Mouse (Mus musculus): Measurements from ENCODE around the gene Trove2. TPM values are rescaled to one million over a fixed set of nuclear protein-coding genes. Genes with fewer than 3 reads are reported as not detected.
A peak's percentile ranks its signal among the peaks of the same experiment; 100 is the strongest.
"Not testable (repeated sequence)": the region's sequence is repeated elsewhere in the genome, so short reads cannot be mapped to it uniquely, and the experiment has no call there.

Gene Trove2
- polyA plus RNA-seq, 1 experiment from 2014 or later = 7.7 TPM

DNA sequence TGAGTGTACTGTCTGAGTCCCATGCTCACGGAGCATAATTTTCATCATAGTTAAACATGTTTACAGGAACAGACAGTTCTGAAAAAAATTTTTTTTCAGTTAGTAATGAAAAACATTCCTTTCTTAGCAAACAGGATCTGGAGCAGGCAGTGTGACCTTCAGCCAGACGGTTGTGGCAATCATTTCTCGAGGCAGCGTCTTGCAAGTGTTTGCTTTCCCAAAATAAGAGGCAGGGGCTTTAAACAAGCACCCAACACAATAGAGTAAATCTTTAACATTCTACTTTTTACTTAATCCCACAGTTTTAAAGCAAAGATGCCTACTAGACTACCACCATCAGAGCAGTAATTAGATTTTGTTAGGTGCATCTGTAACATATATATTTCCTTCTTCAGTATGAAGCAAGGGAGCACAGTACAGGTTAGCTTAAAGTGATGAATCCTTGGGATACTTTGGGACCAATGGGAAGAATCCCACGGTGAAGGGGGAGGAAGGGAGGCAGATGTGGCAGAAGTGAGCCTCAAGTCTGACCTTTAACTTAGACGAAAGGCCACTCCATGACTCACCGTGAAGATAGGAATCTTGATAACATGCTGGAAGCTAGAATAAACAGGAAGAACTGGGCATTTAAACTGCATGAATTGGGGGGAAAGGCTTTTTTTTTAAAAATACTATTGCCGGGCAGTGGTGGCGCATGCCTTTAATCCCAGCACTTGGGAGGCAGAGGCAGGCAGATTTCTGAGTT lies 49.0 kb downstream of the Trove2 start:
- no peaks in the 10 kb centered on the region for H3K9me3 ChIP-seq (ENCODE audit: control insufficient read depth, low read length)
- no peak overlapping the region for H3K27ac ChIP-seq (ENCODE audit: low read depth, low read length)
- no peak overlapping the region for H3K9ac ChIP-seq (ENCODE audit: low read depth, low read length)
- H3K4me3 ChIP-seq (ENCODE audit: low read depth, low read length) = no peak overlapping the region
- H3K4me1 ChIP-seq (replicated peaks; ENCODE audit: control insufficient read depth, insufficient read depth, low read length) = peaks cover 4% of the 10 kb centered on the region; the same call in 1 of the 2 replicates
- ATAC-seq (replicated peaks; ENCODE audit: low FRiP score) (no peak), DNase-seq (ENCODE audit: low spot score) (no peak)
- no peak overlapping the region for H3K4me2 ChIP-seq
- H3K27me3 ChIP-seq (replicated peaks; ENCODE audit: control insufficient read depth, insufficient read depth, low read length) = no peaks in the 10 kb centered on the region
- H3K36me3 ChIP-seq (ENCODE audit: control insufficient read depth, insufficient read depth, low read length) = no peaks in the 10 kb centered on the region
- 55% methylated on average over 9 of the region's 9 CpGs for WGBS

- Histone ChIP-seq H3K27me3 (replicated peaks; ENCODE audit: control insufficient read depth, insufficient read depth, low read length) (no peaks in the 10 kb centered on the region), H3K9me3 (ENCODE audit: control insufficient read depth, low read length) (no peaks in the 10 kb centered on the region), H3K4me1 (replicated peaks; ENCODE audit: control insufficient read depth, insufficient read depth, low read length) (peaks cover 4% of the 10 kb centered on the region; the same call in 1 of the 2 replicates), H3K27ac (ENCODE audit: low read depth, low read length) (no peak overlapping the region), H3K4me2 (no peak overlapping the region), H3K4me3 (ENCODE audit: low read depth, low read length) (no peak overlapping the region), H3K36me3 (ENCODE audit: control insufficient read depth, insufficient read depth, low read length) (no peaks in the 10 kb centered on the region), H3K9ac (ENCODE audit: low read depth, low read length) (no peak overlapping the region)
- ATAC-seq (replicated peaks; ENCODE audit: low FRiP score) (peak; percentile 79), DNase-seq (ENCODE audit: low spot score) (no peak)
- WGBS = 51% methylated on average over 5 of the region's 5 CpGs
Measured at GRCm38 (mm10) chr1:143724456-143725064, 52.3 kb downstream of the Trove2 start.

- not testable (repeated sequence) for H3K4me3 ChIP-seq (ENCODE audit: low read depth, low read length); DNase-seq (ENCODE audit: low spot score); H3K9ac ChIP-seq (ENCODE audit: low read depth, low read length); H3K4me2 ChIP-seq; H3K27me3 ChIP-seq (replicated peaks; ENCODE audit: control insufficient read depth, insufficient read depth, low read length); H3K36me3 ChIP-seq (ENCODE audit: control insufficient read depth, insufficient read depth, low read length); H3K9me3 ChIP-seq (ENCODE audit: control insufficient read depth, low read length); H3K27ac ChIP-seq (ENCODE audit: low read depth, low read length); ATAC-seq (replicated peaks; ENCODE audit: low FRiP score); H3K4me1 ChIP-seq (replicated peaks; ENCODE audit: control insufficient read depth, insufficient read depth, low read length)
- no CpG with 5 or more reads among the region's 2 CpGs for WGBS
Measured at GRCm38 (mm10) chr1:143716038-143716437, 60.8 kb downstream of the Trove2 start, which contains the start of gene Glrx2. Gene Glrx2, plus strand, starts transcription at chr1:143716338.

GRCm38 (mm10) chr1:143710627-143710976 lies 66.3 kb downstream of the Trove2 start:
- Histone ChIP-seq H3K27ac (ENCODE audit: low read depth, low read length) (no peak overlapping the region), H3K4me1 (replicated peaks; ENCODE audit: control insufficient read depth, insufficient read depth, low read length) (no peaks in the 10 kb centered on the region), H3K9me3 (ENCODE audit: control insufficient read depth, low read length) (no peaks in the 10 kb centered on the region), H3K27me3 (replicated peaks; ENCODE audit: control insufficient read depth, insufficient read depth, low read length) (no peaks in the 10 kb centered on the region), H3K4me3 (ENCODE audit: low read depth, low read length) (no peak overlapping the region), H3K36me3 (ENCODE audit: control insufficient read depth, insufficient read depth, low read length) (no peaks in the 10 kb centered on the region), H3K9ac (ENCODE audit: low read depth, low read length) (no peak overlapping the region), H3K4me2 (no peak overlapping the region)
- DNase-seq (ENCODE audit: low spot score) (no peak), ATAC-seq (replicated peaks; ENCODE audit: low FRiP score) (no peak)
- 49% methylated on average over 5 of the region's 5 CpGs for WGBS

DNA sequence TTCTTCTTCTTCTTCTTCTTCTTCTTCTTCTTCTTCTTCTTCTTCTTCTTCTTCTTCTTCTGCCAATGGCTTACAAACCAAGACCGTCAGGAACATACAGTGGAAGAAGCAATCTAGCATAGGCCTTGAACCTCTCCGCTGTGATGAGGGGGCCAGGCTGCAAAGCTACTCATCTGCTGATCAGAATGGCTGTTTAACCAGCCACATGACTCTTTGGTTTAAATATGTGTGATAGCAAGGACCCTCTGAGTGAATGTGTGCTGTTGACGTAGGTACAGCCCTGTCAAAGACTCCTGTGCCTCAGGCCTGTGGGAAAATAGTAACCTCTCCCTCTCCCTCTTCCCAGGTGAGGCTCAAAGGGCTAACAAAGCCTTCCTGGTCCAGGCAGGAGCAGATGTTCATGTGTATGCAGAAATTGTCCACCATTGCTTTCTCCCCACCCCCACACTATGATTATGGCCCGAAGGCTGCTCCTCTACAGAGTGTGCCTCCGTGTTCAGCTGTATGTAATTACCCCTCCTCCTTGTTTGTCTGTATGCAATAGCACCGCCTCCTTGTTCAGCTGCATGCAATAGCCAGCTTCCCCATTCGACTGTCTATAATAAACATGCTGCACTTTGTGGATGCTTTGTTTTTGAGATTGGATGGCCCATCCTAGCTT lies 66.8 kb downstream of the Trove2 start:
- no peaks in the 10 kb centered on the region for H3K36me3 ChIP-seq (ENCODE audit: control insufficient read depth, insufficient read depth, low read length)
- 68% methylated on average over 7 of the region's 7 CpGs for WGBS
- H3K4me3 ChIP-seq (ENCODE audit: low read depth, low read length) = no peak overlapping the region
- no peaks in the 10 kb centered on the region for H3K9me3 ChIP-seq (ENCODE audit: control insufficient read depth, low read length)
- no peak for DNase-seq (ENCODE audit: low spot score)
- H3K4me1 ChIP-seq (replicated peaks; ENCODE audit: control insufficient read depth, insufficient read depth, low read length) = no peaks in the 10 kb centered on the region
- H3K4me2 ChIP-seq = no peak overlapping the region
- no peak overlapping the region for H3K27ac ChIP-seq (ENCODE audit: low read depth, low read length)
- ATAC-seq (replicated peaks; ENCODE audit: low FRiP score) = peak; percentile 41; the same call in 1 of the 2 replicates
- H3K27me3 ChIP-seq (replicated peaks; ENCODE audit: control insufficient read depth, insufficient read depth, low read length) = no peaks in the 10 kb centered on the region
- H3K9ac ChIP-seq (ENCODE audit: low read depth, low read length) = no peak overlapping the region

DNA sequence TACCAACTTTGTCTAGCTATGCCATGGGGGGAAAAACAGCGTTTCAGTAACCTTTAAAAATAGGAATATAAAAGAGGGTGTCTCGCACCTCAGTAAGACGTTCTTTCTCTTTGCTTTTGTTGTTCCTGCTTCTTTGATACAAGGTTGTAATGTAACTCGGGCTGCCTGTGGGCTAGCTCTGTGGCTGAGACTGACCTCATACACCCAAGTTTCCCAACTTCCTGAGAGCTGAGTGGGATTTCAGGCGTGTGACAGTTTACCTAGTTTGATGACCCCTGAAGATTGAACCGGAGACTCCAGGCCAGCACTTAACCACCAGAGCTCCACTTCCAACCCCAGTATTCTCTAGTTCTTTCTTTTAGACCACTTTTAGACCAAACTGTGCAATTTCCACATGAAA lies 68.5 kb downstream of the Trove2 start:
- Histone ChIP-seq H3K9me3 (ENCODE audit: control insufficient read depth, low read length) (no peaks in the 10 kb centered on the region), H3K4me2 (no peak overlapping the region), H3K9ac (ENCODE audit: low read depth, low read length) (no peak overlapping the region), H3K4me1 (replicated peaks; ENCODE audit: control insufficient read depth, insufficient read depth, low read length) (no peaks in the 10 kb centered on the region), H3K4me3 (ENCODE audit: low read depth, low read length) (no peak overlapping the region), H3K27me3 (replicated peaks; ENCODE audit: control insufficient read depth, insufficient read depth, low read length) (no peaks in the 10 kb centered on the region), H3K36me3 (ENCODE audit: control insufficient read depth, insufficient read depth, low read length) (no peaks in the 10 kb centered on the region), H3K27ac (ENCODE audit: low read depth, low read length) (no peak overlapping the region)
- ATAC-seq (replicated peaks; ENCODE audit: low FRiP score) (no peak), DNase-seq (ENCODE audit: low spot score) (no peak)
- 55% methylated on average over 6 of the region's 6 CpGs for WGBS

DNA sequence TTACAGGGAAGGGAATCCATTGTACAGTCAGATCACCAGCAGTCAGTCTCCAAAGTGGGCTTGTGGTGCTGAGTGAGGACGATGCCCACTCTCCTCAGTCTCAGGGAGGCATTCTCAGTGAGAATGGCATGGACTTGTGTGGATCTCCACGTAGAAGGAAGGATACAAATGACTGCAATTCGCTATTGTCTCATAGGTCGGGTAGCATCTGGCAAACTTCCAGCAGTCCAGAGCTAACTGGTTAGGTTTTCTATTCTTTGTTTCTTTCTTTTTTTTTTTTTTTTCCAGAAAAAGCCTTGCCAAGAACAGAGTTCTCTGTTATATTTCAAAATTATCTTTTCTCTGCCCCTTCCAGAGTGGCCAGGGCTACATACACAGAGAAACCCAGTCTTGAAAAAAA lies 69.9 kb downstream of the Trove2 start:
- 75% methylated on average over 4 of the region's 4 CpGs for WGBS
- H3K27ac ChIP-seq (ENCODE audit: low read depth, low read length) = no peak overlapping the region
- no peaks in the 10 kb centered on the region for H3K27me3 ChIP-seq (replicated peaks; ENCODE audit: control insufficient read depth, insufficient read depth, low read length)
- ATAC-seq (replicated peaks; ENCODE audit: low FRiP score) = no peak
- no peaks in the 10 kb centered on the region for H3K36me3 ChIP-seq (ENCODE audit: control insufficient read depth, insufficient read depth, low read length)
- H3K4me3 ChIP-seq (ENCODE audit: low read depth, low read length) = no peak overlapping the region
- DNase-seq (ENCODE audit: low spot score) = no peak
- no peak overlapping the region for H3K4me2 ChIP-seq
- H3K9ac ChIP-seq (ENCODE audit: low read depth, low read length) = no peak overlapping the region
- H3K4me1 ChIP-seq (replicated peaks; ENCODE audit: control insufficient read depth, insufficient read depth, low read length) = no peaks in the 10 kb centered on the region
- H3K9me3 ChIP-seq (ENCODE audit: control insufficient read depth, low read length) = no peaks in the 10 kb centered on the region

GRCm38 (mm10) chr1:143702741-143703262 lies 74.1 kb downstream of the Trove2 start, which contains the start of gene Cdc73:
Gene Cdc73, minus strand, starts transcription at chr1:143702893.
- Histone ChIP-seq H3K36me3 (ENCODE audit: control insufficient read depth, insufficient read depth, low read length) (peaks cover 4% of the 10 kb centered on the region; the same call in 1 of the 2 replicates), H3K9ac (ENCODE audit: low read depth, low read length) (peak within 1 kb of the TSS; percentile 91), H3K4me3 (ENCODE audit: low read depth, low read length) (peak within 1 kb of the TSS; percentile 93), H3K4me1 (replicated peaks; ENCODE audit: control insufficient read depth, insufficient read depth, low read length) (peaks cover 5% of the 10 kb centered on the region; the same call in 1 of the 2 replicates), H3K27me3 (replicated peaks; ENCODE audit: control insufficient read depth, insufficient read depth, low read length) (no peaks in the 10 kb centered on the region), H3K9me3 (ENCODE audit: control insufficient read depth, low read length) (no peaks in the 10 kb centered on the region), H3K27ac (ENCODE audit: low read depth, low read length) (peak within 1 kb of the TSS; percentile 88), H3K4me2 (peak within 1 kb of the TSS; percentile 88)
- peak; percentile 91 for DNase-seq (ENCODE audit: low spot score)
- peak; percentile 99 for ATAC-seq (replicated peaks; ENCODE audit: low FRiP score)
- WGBS = under 1% methylated on average over 74 of the region's 74 CpGs
